Mouse (Mus musculus) stomach, embryonic 15.5 days (tissue): ENCODE data around the gene Nle1. TPM values are rescaled to one million over a fixed set of nuclear protein-coding genes. Genes with fewer than 3 reads are reported as not detected.

Source experiments
- ATAC-seq: fragments of 200-750 bp; cut with Nextera tagmentation; 2 replicates; pipeline ENCODE4 v1.8.0; 2017; ENCODE audit warnings: low read depth, moderate number of reproducible peaks, moderate TSS enrichment; ENCODE audit not compliant: insufficient read depth, low FRiP score
- H3K27ac ChIP-seq: fragments of 300-500 bp; sonication (generic); 2 replicates; pipeline ENCODE4 v1.5.1; 2015; ENCODE audit warnings: mild to moderate bottlenecking, inconsistent platforms
- H3K27me3 ChIP-seq: fragments of 300-500 bp; sonication (generic); replicated peaks from 2 replicates; pipeline ENCODE4 v1.6.1; 2015; ENCODE audit warnings: inconsistent platforms
- H3K36me3 ChIP-seq: fragments of 300-500 bp; sonication (generic); 2 replicates; pipeline ENCODE4 v1.6.1; 2015; ENCODE audit warnings: inconsistent platforms
- H3K4me1 ChIP-seq: fragments of 300-500 bp; sonication (generic); 2 replicates; pipeline ENCODE4 v1.6.1; 2015; ENCODE audit warnings: inconsistent platforms
- H3K4me2 ChIP-seq: fragments of 300-500 bp; sonication (generic); 2 replicates; pipeline ENCODE4 v1.6.1; 2015; ENCODE audit warnings: mild to moderate bottlenecking, inconsistent platforms
- H3K4me3 ChIP-seq: fragments of 300-500 bp; sonication (generic); replicated peaks from 2 replicates; pipeline ENCODE4 v1.5.1; 2015; ENCODE audit warnings: inconsistent platforms
- H3K9ac ChIP-seq: fragments of 300-500 bp; sonication (generic); 2 replicates; pipeline ENCODE4 v1.6.1; 2015; ENCODE audit warnings: inconsistent platforms
- H3K9me3 ChIP-seq: fragments of 300-500 bp; sonication (generic); 2 replicates; pipeline ENCODE4 v1.6.1; 2016; ENCODE audit warnings: inconsistent platforms
- WGBS: fragments of 180-500 bp; shearing (Covaris S2); methylation state at CpG from one replicate; pipeline ENCODE4 v1.1.7; 2015; 5-methylcytosine and 5-hydroxymethylcytosine counted together
- polyA plus RNA-seq: library from polyadenylated mRNA; unstranded; fragments of >200 nt; fragmentation: Nextera tagmentation; extraction: Ambion mirVana; gene quantifications from 2 replicates; pipeline ENCODE4 v1.2.1, GENCODE M21; 2015

Gene Nle1
- polyA plus RNA-seq, 1 experiment from 2014 or later = 30.7 TPM

- Histone ChIP-seq H3K36me3 (peaks cover 4% of the 10 kb centered on the region; the same call in 1 of the 2 replicates), H3K27me3 (no peaks in the 10 kb centered on the region; the same call in 1 of the 2 replicates), H3K9ac (no peak within 1 kb of the TSS), H3K9me3 (no peaks in the 10 kb centered on the region), H3K4me2 (no peak within 1 kb of the TSS), H3K4me1 (peaks cover 6% of the 10 kb centered on the region; the same call in 1 of the 2 replicates), H3K4me3 (no peak within 1 kb of the TSS), H3K27ac (no peak within 1 kb of the TSS)
- no peak for ATAC-seq
- 86% methylated on average over 4 of the region's 4 CpGs for WGBS
Observed at GRCm38 (mm10) chr11:82910250-82910649, 2.0 kb upstream of the Nle1 start, which contains the start of gene Unc45b. Gene Unc45b, plus strand, starts transcription at chr11:82910550.

- peaks cover 19% of the 10 kb centered on the region for H3K36me3 ChIP-seq
- H3K9ac ChIP-seq = no peak overlapping the region
- no peak overlapping the region for H3K27ac ChIP-seq
- peak overlapping the region; percentile 85 for H3K4me3 ChIP-seq
- no peaks in the 10 kb centered on the region; the same call in 1 of the 2 replicates for H3K27me3 ChIP-seq
- H3K4me2 ChIP-seq = peak overlapping the region; percentile 87
- ATAC-seq = no peak
- H3K4me1 ChIP-seq = peaks cover 6% of the 10 kb centered on the region; the same call in 1 of the 2 replicates
- H3K9me3 ChIP-seq = no peaks in the 10 kb centered on the region
- 48% methylated on average over 10 of the region's 10 CpGs for WGBS
Observed at GRCm38 (mm10) chr11:82908608-82908989, 388 bp upstream of the Nle1 start.

GRCm38 (mm10) chr11:82905816-82906215 lies 2.4 kb downstream of the Nle1 start:
- Histone ChIP-seq H3K9ac (no peak overlapping the region), H3K4me1 (peaks cover 6% of the 10 kb centered on the region; the same call in 1 of the 2 replicates), H3K27ac (no peak overlapping the region), H3K9me3 (no peaks in the 10 kb centered on the region), H3K36me3 (peaks cover 40% of the 10 kb centered on the region), H3K27me3 (no peaks in the 10 kb centered on the region), H3K4me2 (no peak overlapping the region), H3K4me3 (no peak overlapping the region)
- WGBS = 86% methylated on average over 5 of the region's 5 CpGs
- ATAC-seq = no peak

GRCm38 (mm10) chr11:82904952-82905351 lies 3.3 kb downstream of the Nle1 start:
- Histone ChIP-seq H3K27ac (no peak overlapping the region), H3K4me1 (peaks cover 6% of the 10 kb centered on the region; the same call in 1 of the 2 replicates), H3K9me3 (no peaks in the 10 kb centered on the region), H3K4me3 (no peak overlapping the region), H3K9ac (no peak overlapping the region), H3K36me3 (peaks cover 45% of the 10 kb centered on the region), H3K27me3 (no peaks in the 10 kb centered on the region), H3K4me2 (no peak overlapping the region)
- WGBS = 65% methylated on average over 8 of the region's 8 CpGs
- ATAC-seq = no peak

GRCm38 (mm10) chr11:82901606-82902310 lies 6.5 kb downstream of the Nle1 start:
- ATAC-seq = no peak
- no peak overlapping the region for H3K9ac ChIP-seq
- H3K27me3 ChIP-seq = no peaks in the 10 kb centered on the region
- no peak overlapping the region for H3K27ac ChIP-seq
- no peaks in the 10 kb centered on the region for H3K9me3 ChIP-seq
- peaks cover 50% of the 10 kb centered on the region for H3K36me3 ChIP-seq
- 91% methylated on average over 20 of the region's 20 CpGs for WGBS
- H3K4me2 ChIP-seq = no peak overlapping the region
- H3K4me3 ChIP-seq = no peak overlapping the region
- H3K4me1 ChIP-seq = no peaks in the 10 kb centered on the region

GRCm38 (mm10) chr11:82899720-82900119 lies 8.5 kb downstream of the Nle1 start:
- H3K4me2 ChIP-seq = no peak overlapping the region
- no peak overlapping the region for H3K9ac ChIP-seq
- H3K27me3 ChIP-seq = no peaks in the 10 kb centered on the region
- H3K4me1 ChIP-seq = no peaks in the 10 kb centered on the region
- ATAC-seq = no peak
- peaks cover 41% of the 10 kb centered on the region for H3K36me3 ChIP-seq
- H3K9me3 ChIP-seq = no peaks in the 10 kb centered on the region
- no peak overlapping the region for H3K27ac ChIP-seq
- no peak overlapping the region for H3K4me3 ChIP-seq
- 89% methylated on average over 5 of the region's 5 CpGs for WGBS

- Histone ChIP-seq H3K4me3 (no peak overlapping the region), H3K9ac (no peak overlapping the region), H3K36me3 (peaks cover 20% of the 10 kb centered on the region), H3K4me1 (no peaks in the 10 kb centered on the region), H3K27me3 (no peaks in the 10 kb centered on the region), H3K9me3 (no peaks in the 10 kb centered on the region), H3K4me2 (no peak overlapping the region), H3K27ac (no peak overlapping the region)
- ATAC-seq = no peak
- WGBS = 78% methylated on average over 10 of the region's 10 CpGs
Observed at GRCm38 (mm10) chr11:82897478-82897877, 10.7 kb downstream of the Nle1 start.

GRCm38 (mm10) chr11:82891936-82892335 lies 16.3 kb downstream of the Nle1 start, which contains the start of gene Fndc8:
Gene Fndc8, plus strand, starts transcription at chr11:82892124.
- Histone ChIP-seq H3K36me3 (no peaks in the 10 kb centered on the region), H3K9ac (no peak within 1 kb of the TSS), H3K27me3 (0 out of 2 replicates have a peak, but pooled peaks cover 3% of the 10 kb centered on the region), H3K4me2 (no peak within 1 kb of the TSS), H3K4me1 (peaks cover 15% of the 10 kb centered on the region), H3K27ac (no peak within 1 kb of the TSS), H3K4me3 (no peak within 1 kb of the TSS), H3K9me3 (no peaks in the 10 kb centered on the region)
- 49% methylated on average over 7 of the region's 7 CpGs for WGBS
- no peak for ATAC-seq

- Histone ChIP-seq H3K4me3 (peak within 1 kb of the TSS; percentile 61), H3K27ac (peak within 1 kb of the TSS; percentile 70), H3K4me2 (peak within 1 kb of the TSS; percentile 85), H3K9ac (peak within 1 kb of the TSS; percentile 62), H3K36me3 (no peaks in the 10 kb centered on the region), H3K27me3 (0 out of 2 replicates have a peak, but pooled peaks cover 3% of the 10 kb centered on the region), H3K9me3 (no peaks in the 10 kb centered on the region), H3K4me1 (peaks cover 15% of the 10 kb centered on the region)
- WGBS = under 1% methylated on average over 26 of the region's 26 CpGs
- peak; percentile 90 for ATAC-seq
Observed at GRCm38 (mm10) chr11:82890342-82890762, 17.9 kb downstream of the Nle1 start, which contains the start of gene Rad51d. Gene Rad51d, minus strand, starts transcription at chr11:82890614.

GRCm38 (mm10) chr11:82889524-82890341 lies 18.5 kb downstream of the Nle1 start:
- Histone ChIP-seq H3K36me3 (no peaks in the 10 kb centered on the region), H3K27me3 (0 out of 2 replicates have a peak, but pooled peaks cover 3% of the 10 kb centered on the region), H3K27ac (peak overlapping the region; percentile 70), H3K4me2 (peak overlapping the region; percentile 85), H3K4me1 (peaks cover 15% of the 10 kb centered on the region), H3K4me3 (peak overlapping the region; percentile 61), H3K9me3 (no peaks in the 10 kb centered on the region), H3K9ac (peak overlapping the region; percentile 62)
- WGBS = 6% methylated on average over 28 of the region's 31 CpGs
- peak; percentile 15; the same call in 1 of the 2 replicates for ATAC-seq

GRCm38 (mm10) chr11:82888491-82888946 lies 19.7 kb downstream of the Nle1 start:
- Histone ChIP-seq H3K4me1 (peaks cover 15% of the 10 kb centered on the region), H3K27me3 (0 out of 2 replicates have a peak, but pooled peaks cover 3% of the 10 kb centered on the region), H3K9me3 (no peaks in the 10 kb centered on the region), H3K9ac (peak overlapping the region; percentile 13; the same call in 1 of the 2 replicates), H3K36me3 (no peaks in the 10 kb centered on the region), H3K27ac (no peak overlapping the region), H3K4me3 (peak overlapping the region; percentile 61; the same call in 1 of the 2 replicates), H3K4me2 (peak overlapping the region; percentile 85)
- 32% methylated on average over 10 of the region's 10 CpGs for WGBS
- peak; percentile 29; the same call in 1 of the 2 replicates for ATAC-seq
